Mouse (Mus musculus) cerebellum, postnatal 25 days (tissue): ENCODE measurements around the gene Ubqln2.

Source experiments
- DNase-seq, 2 experiments: peaks; one replicate each; pipeline ENCODE4 v3.0.0; 2021; ENCODE audit warnings: mixed read lengths in 2 of 2

The Ubqln2 gene

GRCm38 (mm10) chrX:153497688-153498516 lies at the start of gene Ubqln2:
Gene Ubqln2 (plus strand): TSS chrX:153498227.
- DNase-seq = peak; percentile 88 to 90

- no peak for DNase-seq
Observed at GRCm38 (mm10) chrX:153451946-153452345, 46.1 kb upstream of the Ubqln2 start.

- DNase-seq = no peak
Observed at GRCm38 (mm10) chrX:153476760-153477248, 21.2 kb upstream of the Ubqln2 start.

- DNase-seq = no peak
Observed at GRCm38 (mm10) chrX:153492326-153492725, 5.7 kb upstream of the Ubqln2 start.

- peak in 1 of 2 experiments; percentile 38 for DNase-seq
Observed at GRCm38 (mm10) chrX:153498665-153499293, 752 bp downstream of the Ubqln2 start.

- peak; percentile 42 to 48 for DNase-seq
Observed at GRCm38 (mm10) chrX:153499294-153500046, 1.4 kb downstream of the Ubqln2 start.

GRCm38 (mm10) chrX:153500047-153500345 lies 2.0 kb downstream of the Ubqln2 start:
- no peak for DNase-seq

GRCm38 (mm10) chrX:153505954-153506353 lies 7.9 kb downstream of the Ubqln2 start:
- DNase-seq = peak; percentile 36 to 62

GRCm38 (mm10) chrX:153515491-153515890 lies 17.5 kb downstream of the Ubqln2 start:
- DNase-seq = no peak

- peak; percentile 8 to 39 for DNase-seq
Observed at GRCm38 (mm10) chrX:153528399-153528798, 30.4 kb downstream of the Ubqln2 start.
